In genomic region chr2:139230453-139230852, GRCm38 (mm10) we compare ENCODE assay signal across 12 mouse cellular contexts.
"Had no signal": no experiment of that assay in that cellular context is flagged by ENCODE, and none has a peak within 500 bp of the region (broad histone marks: within the 10 kb centered on the region; RNA-seq: fewer than 3 reads in every experiment).

No protein-coding gene starts in this region.

- H3K4me1 ChIP-seq: limb, embryonic 13.5 days; neural tube, embryonic 13.5 days had no signal

- H3K27me3 ChIP-seq: limb, embryonic 13.5 days; neural tube, embryonic 13.5 days had no signal

- H3K36me3 ChIP-seq: limb, embryonic 13.5 days; neural tube, embryonic 13.5 days had no signal

- H3K27ac ChIP-seq: layer of hippocampus, adult 2 months; limb, embryonic 13.5 days; liver, embryonic 14.5 days; neural tube, embryonic 13.5 days had no signal

- H3K4me3 ChIP-seq: layer of hippocampus, adult 2 months; limb, embryonic 13.5 days; neural tube, embryonic 13.5 days had no signal

- H3K4me2 ChIP-seq: limb, embryonic 13.5 days; neural tube, embryonic 13.5 days had no signal

- ATAC-seq: intestine, postnatal 0 days had no signal

- DNase-seq: left cerebral cortex, postnatal 4 days; lung, adult 18-20 months; retina, postnatal 1 day; right cerebral cortex, postnatal 4 days; spleen, adult 18-20 months; thymus, adult 18-20 months; thymus, postnatal 14 days had no signal

- H3K9ac ChIP-seq: limb, embryonic 13.5 days; liver, embryonic 14.5 days; neural tube, embryonic 13.5 days had no signal

- H3K9me3 ChIP-seq: limb, embryonic 13.5 days; neural tube, embryonic 13.5 days had no signal
